Mouse (Mus musculus) liver, embryonic 16.5 days (tissue): ENCODE data around the gene Prl3a1. TPM values are rescaled to one million over a fixed set of nuclear protein-coding genes. Genes with fewer than 3 reads are reported as not detected.

Experiments
- ATAC-seq: fragments of 200-750 bp; cut with Nextera tagmentation; 2 replicates; pipeline ENCODE4 v1.8.0; 2017; ENCODE audit warnings: low read depth, mild to moderate bottlenecking, moderate number of reproducible peaks, moderate library complexity
- H3K27ac ChIP-seq: fragments of 300-500 bp; sonication (generic); 2 replicates; pipeline ENCODE4 v1.5.1; 2014; ENCODE audit warnings: mild to moderate bottlenecking, low read length
- H3K27me3 ChIP-seq: fragments of 300-500 bp; sonication (generic); 2 replicates; pipeline ENCODE4 v1.6.1; 2014; ENCODE audit warnings: low read depth, low read length, mixed read lengths; ENCODE audit not compliant: control insufficient read depth, insufficient read depth
- H3K36me3 ChIP-seq: fragments of 300-500 bp; sonication (generic); 2 replicates; pipeline ENCODE4 v1.6.1; 2014; ENCODE audit warnings: mild to moderate bottlenecking; ENCODE audit not compliant: control insufficient read depth, insufficient read depth
- H3K4me1 ChIP-seq: fragments of 300-500 bp; sonication (generic); 2 replicates; pipeline ENCODE4 v1.6.1; 2014; ENCODE audit warnings: low read depth, low read length, mixed read lengths; ENCODE audit not compliant: control insufficient read depth
- H3K4me2 ChIP-seq: fragments of 300-500 bp; sonication (generic); 2 replicates; pipeline ENCODE4 v1.6.1; 2014; ENCODE audit warnings: low read depth, low read length, mixed read lengths
- H3K4me3 ChIP-seq: fragments of 300-500 bp; sonication (generic); 2 replicates; pipeline ENCODE4 v1.5.1; 2014; ENCODE audit warnings: low read depth, mild to moderate bottlenecking, low read length
- H3K9ac ChIP-seq: fragments of 300-500 bp; sonication (generic); 2 replicates; pipeline ENCODE4 v1.6.1; 2014; ENCODE audit warnings: low read depth, low read length
- H3K9me3 ChIP-seq: fragments of 300-500 bp; sonication (generic); replicated peaks from 2 replicates; pipeline ENCODE4 v1.6.1; 2016; ENCODE audit warnings: low read length; ENCODE audit not compliant: control insufficient read depth
- WGBS: fragments of 180-500 bp; shearing (Covaris S2); extraction: QIAGEN DNeasy Blood & Tissue Kit; methylation state at CpG from one replicate; pipeline ENCODE4 v1.1.7; 2014; ENCODE audit not compliant: insufficient replicate concordance; 5-methylcytosine and 5-hydroxymethylcytosine counted together
- polyA plus RNA-seq: library from polyadenylated mRNA; unstranded; fragments of >200 nt; fragmentation: Nextera tagmentation; extraction: Ambion mirVana; gene quantifications from 2 replicates; pipeline ENCODE4 v1.2.1, GENCODE M21; 2015

Gene Prl3a1
- not detected in 2 replicates for polyA plus RNA-seq

DNA sequence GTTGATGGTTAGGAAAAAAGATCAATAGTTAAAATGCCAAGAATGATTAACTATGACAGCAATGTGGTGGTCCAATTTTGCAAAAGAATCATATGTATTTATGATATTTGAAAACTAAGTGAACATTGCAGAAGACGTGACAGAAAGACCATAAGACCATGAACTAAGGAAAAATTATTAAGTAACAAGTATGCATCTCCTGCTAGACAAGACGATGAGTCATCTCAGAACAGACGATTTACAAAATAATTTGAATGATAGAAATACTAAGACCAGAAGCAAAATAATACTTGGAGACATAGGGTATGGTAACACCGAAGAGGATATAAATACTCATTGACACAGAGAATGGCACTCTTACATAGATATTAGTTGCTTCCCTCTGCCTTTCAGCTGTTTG is at the start of gene Prl3a1:
Gene Prl3a1, plus strand, starts transcription at position 301 of the 400 bp plus-strand sequence.
- WGBS = 60% methylated on average over 4 of the region's 4 CpGs
- H3K27me3 ChIP-seq = no peaks in the 10 kb centered on the region

DNA sequence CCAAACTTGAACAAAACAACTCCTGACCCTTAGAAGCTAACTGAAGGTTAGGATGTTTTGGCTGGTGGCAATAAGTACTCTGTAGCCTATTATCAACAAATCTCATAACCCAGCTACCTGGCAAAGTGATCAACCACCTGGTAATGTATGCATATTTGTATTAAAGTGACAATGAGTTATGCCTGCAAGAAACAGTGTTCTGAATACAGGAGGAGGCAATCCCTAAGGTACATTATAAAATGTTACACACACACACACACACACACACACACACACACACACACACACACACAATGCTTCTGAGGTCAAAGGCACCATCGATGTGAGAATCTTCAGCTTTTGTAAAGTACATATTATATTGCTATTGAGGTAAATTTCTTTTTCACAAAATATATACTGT is 17.7 kb upstream of the Prl3a1 start, which contains the start of gene Prl3b1:
Gene Prl3b1, plus strand, starts transcription at position 301 of the 400 bp plus-strand sequence.
- WGBS = 58% methylated on average over 1 of the region's 1 CpGs
- H3K27ac ChIP-seq = no peak within 1 kb of the TSS
- no peaks in the 10 kb centered on the region for H3K9me3 ChIP-seq
- H3K27me3 ChIP-seq = no peaks in the 10 kb centered on the region
- no peak for ATAC-seq
- no peak within 1 kb of the TSS for H3K9ac ChIP-seq
- no peaks in the 10 kb centered on the region for H3K4me1 ChIP-seq
- H3K4me3 ChIP-seq = no peak within 1 kb of the TSS
- no peak within 1 kb of the TSS for H3K4me2 ChIP-seq
- no peaks in the 10 kb centered on the region for H3K36me3 ChIP-seq

More for the DNA sequence above, at the start of gene Prl3a1:
- no peaks in the 10 kb centered on the region for H3K9me3 ChIP-seq
- H3K4me1 ChIP-seq = no peaks in the 10 kb centered on the region
- no peak within 1 kb of the TSS for H3K27ac ChIP-seq
- H3K36me3 ChIP-seq = no peaks in the 10 kb centered on the region
- no peak within 1 kb of the TSS for H3K4me3 ChIP-seq
- H3K9ac ChIP-seq = no peak within 1 kb of the TSS
- no peak within 1 kb of the TSS for H3K4me2 ChIP-seq
- no peak for ATAC-seq

DNA sequence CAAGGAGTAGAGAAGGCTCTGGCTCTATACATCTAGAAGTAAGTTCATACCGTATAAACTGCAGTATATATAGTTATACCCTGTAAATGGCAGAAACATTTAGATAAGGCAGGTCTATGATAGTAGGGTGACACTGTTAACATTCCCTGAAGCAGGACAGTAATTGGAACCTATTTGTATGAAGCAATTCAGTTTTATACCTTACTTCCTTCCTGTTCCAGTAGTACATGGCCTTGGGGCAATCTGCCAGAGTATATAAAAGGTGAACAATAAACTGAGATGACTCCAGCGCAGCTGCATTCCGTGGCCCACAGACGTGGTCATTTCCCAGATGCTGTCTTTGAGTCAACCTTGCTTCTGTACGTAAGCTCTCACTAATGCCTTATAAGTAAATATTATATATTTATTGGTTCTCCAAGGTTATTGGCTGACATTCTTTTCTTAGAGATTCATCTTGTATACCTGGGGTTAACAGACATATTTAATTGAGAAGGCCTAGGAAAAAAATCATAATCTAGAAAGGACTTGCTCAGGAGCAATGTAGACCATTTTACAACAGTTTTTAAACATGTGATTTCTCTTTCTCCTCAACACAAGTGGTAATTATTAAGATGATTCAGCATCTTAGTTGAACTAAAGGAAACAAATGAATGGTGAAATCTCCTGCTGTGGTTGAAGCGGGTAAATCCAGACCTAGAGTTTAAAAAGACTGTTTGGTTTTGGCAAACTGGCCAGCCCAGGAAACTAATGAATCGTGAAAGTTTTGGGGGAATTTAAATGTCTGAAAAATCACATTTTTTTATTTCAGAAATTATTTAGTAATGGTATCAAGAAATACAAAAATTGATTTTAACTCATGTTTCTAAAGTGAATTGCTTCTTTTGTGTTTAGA is 53.3 kb downstream of the Prl3a1 start, which contains the start of gene Prl6a1:
Gene Prl6a1, plus strand, starts transcription at position 294 of the 892 bp plus-strand sequence.
- ATAC-seq = no peak
- no peak within 1 kb of the TSS for H3K27ac ChIP-seq
- H3K9ac ChIP-seq = no peak within 1 kb of the TSS
- H3K27me3 ChIP-seq = no peaks in the 10 kb centered on the region
- no peaks in the 10 kb centered on the region for H3K36me3 ChIP-seq
- 62% methylated on average over 7 of the region's 7 CpGs for WGBS
- H3K4me1 ChIP-seq = no peaks in the 10 kb centered on the region
- no peaks in the 10 kb centered on the region for H3K9me3 ChIP-seq
- H3K4me3 ChIP-seq = no peak within 1 kb of the TSS
- H3K4me2 ChIP-seq = no peak within 1 kb of the TSS

Other genes with a start within 250 kb of the Prl3a1 start
- not detected in 2 replicates for gene Prl, start 201.9 kb upstream of the Prl3a1 start, polyA plus RNA-seq
- not detected in 2 replicates for gene Prl3d1, start 165.2 kb upstream of the Prl3a1 start, polyA plus RNA-seq
- gene Prl3d2, start 137.7 kb upstream of the Prl3a1 start, polyA plus RNA-seq = not detected in 2 replicates
- not detected in 2 replicates for gene Prl3d3, start 102.6 kb upstream of the Prl3a1 start, polyA plus RNA-seq
- not detected in 2 replicates for gene Prl3c1, start 62.8 kb upstream of the Prl3a1 start, polyA plus RNA-seq
- not detected in 2 replicates for gene Prl3b1, start 17.6 kb upstream of the Prl3a1 start, polyA plus RNA-seq
- not detected in 2 replicates for gene Prl6a1, start 53.2 kb downstream of the Prl3a1 start, polyA plus RNA-seq
- not detected in 2 replicates for gene Prl8a2, start 86.2 kb downstream of the Prl3a1 start, polyA plus RNA-seq
- gene Prl2b1, start 131.4 kb downstream of the Prl3a1 start, polyA plus RNA-seq = not detected in 2 replicates
- not detected in 2 replicates for gene Prl8a6, start 179.3 kb downstream of the Prl3a1 start, polyA plus RNA-seq